Mouse (Mus musculus) right cerebral cortex, postnatal 14 days (tissue): ENCODE results near the gene Tubgcp6.

Experiments
- DNase-seq: peaks from one replicate; pipeline ENCODE4 v3.0.0; 2022

Gene Tubgcp6

DNA sequence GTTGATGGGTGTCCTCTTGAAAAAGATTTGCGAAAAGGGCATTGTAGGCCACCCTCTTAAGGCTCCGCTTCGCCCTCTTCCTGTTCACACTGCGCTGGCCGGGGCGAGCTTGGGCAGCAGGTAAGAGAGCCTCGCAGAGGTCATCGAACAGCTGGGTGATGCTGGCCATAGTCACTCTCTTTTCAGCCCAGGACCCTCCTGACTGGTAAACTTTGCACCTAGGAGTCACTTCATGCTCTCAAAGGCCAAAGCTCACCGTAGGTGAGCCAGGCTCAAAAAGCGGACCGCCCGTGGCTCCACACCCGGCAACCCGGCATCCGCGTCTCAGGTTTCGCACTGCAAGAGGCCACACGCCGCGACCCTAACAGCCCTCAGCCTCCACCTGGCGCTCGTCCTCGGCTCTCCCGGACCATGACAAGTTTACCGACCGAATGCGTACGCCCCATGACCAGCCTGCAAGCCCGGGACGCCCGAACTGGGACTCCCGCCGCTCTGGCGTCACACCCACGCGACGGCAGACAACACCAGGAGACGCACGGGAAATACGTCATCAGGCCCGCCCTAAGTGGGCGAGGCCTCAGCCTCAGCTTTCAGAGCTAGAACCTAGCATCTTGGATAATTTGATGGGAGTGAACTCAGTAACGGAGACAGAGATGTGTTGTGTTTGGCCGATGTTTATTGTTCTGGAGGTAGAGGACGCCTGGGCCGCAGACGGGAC, at the start of gene Tubgcp6:
Gene Tubgcp6 (minus strand): TSS at position 464 of the 718 bp plus-strand sequence.
- DNase-seq: peak; percentile 94

GRCm38 (mm10) chr15:89172276-89172935, 49.5 kb upstream of the Tubgcp6 start:
- no peak for DNase-seq

DNA sequence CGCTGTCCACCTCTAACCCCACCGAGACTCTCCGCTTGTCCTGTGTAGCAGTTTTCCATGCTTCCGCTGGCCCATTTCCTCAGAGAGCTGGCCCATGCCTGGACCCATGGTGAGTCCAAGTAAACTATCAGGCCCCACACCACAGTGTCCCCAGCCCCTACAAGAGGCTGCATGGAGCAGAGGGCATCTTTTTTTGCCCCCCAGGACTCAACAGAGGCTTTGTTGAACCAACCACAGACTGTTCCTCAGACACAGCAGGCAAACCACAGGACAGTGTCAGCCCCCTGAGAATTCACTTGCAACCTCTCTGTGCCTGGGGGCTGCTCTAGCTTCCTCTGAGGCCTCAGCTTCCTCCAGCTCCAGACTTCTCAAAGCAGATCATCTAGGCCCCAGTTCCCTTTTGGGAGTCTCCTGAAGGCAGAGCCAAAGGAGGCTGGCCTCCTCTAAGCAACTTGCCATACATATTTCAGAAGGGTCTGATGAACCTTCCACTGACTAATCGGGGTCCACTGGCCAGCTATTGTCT, 48.7 kb upstream of the Tubgcp6 start:
- no peak for DNase-seq

GRCm38 (mm10) chr15:89170102-89170501, 47.2 kb upstream of the Tubgcp6 start:
- no peak for DNase-seq

DNA sequence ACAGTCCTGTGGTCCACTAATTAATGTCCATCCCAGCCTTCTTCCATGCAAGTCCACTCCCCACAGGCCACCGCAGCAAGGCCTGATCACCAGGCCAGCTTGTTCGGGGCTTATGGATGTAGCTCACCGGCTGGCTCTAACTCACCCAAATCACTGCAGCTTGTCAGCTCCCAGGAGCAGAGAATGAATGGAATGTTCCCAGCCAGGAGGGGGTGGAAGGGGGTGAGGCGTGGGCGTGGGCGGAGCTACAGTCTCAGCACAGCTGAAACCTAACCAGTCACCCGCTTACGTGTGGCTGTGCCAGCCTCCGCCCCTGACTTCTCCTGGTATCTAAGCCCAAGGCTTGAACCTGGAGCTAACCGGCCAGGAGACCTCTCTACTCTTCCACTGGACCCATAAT, 46.5 kb upstream of the Tubgcp6 start:
- peak; percentile 80 for DNase-seq

DNA sequence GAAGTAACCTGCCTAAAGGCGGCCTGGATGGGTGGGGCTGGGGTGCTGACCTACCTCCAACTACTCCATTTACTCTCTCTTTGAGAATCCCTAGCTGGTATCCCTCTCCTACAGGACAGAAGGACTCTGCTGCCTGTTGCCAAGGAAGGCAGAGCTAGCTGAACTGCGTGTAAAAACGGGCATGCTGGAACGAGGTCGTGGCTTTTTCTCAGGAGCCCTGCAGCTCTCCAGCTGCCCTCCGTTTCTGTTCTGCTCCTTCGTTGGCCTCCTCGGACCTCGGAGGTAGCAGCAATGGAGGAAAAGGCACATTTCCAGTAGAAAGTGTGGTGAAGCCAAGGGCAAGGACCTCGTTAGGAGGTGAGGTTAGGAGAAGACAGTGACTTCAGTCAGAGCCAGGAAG, 46.0 kb upstream of the Tubgcp6 start:
- DNase-seq: no peak

GRCm38 (mm10) chr15:89165478-89165877, 42.6 kb upstream of the Tubgcp6 start:
- DNase-seq: no peak

- no peak for DNase-seq
These were observed 38.5 kb upstream of the Tubgcp6 start for GRCm38 (mm10) chr15:89161397-89161796.

- no peak for DNase-seq
These were observed 35.6 kb upstream of the Tubgcp6 start for GRCm38 (mm10) chr15:89158516-89158915.

DNA sequence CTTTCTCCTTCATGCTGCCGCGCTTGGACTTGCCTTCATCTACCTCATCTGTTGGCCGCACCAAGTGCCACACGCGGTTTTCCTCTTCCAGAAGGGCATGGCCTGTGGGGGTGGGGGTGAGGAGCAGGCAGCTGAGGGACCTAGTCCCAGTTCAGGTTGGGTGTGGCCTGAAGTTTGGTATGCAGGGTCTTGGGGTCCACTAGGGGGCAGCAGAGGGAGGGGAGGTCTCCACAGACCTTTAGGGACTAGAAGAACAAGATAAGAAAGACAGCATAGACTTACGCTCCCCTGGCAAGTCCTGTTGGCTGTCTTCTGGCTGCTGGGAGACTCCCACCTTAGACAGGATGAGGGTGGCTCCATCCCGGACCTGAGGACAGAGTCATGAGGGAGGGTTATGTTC, 35.0 kb upstream of the Tubgcp6 start:
- DNase-seq: peak; percentile 78

DNA sequence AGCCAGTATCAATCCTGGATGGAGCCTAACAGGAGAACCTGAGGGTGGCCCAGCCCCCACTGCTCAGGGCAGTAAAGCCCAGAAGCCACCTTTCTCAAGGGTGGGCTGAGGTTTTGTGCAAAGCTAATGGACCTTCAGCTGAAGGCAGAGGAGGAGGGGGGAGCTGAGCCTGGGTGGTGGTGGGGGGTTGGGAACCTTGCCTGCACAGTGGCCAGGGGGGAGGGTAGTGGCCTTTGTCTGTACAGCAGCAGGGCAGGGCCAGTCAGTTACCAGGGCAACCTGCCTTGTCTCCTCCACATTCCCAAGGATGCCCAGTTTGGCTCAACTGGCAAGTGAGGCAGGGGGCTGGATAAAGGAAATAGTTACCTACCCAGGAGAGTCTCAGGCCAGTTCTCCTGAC, 29.4 kb upstream of the Tubgcp6 start:
- DNase-seq: no peak

GRCm38 (mm10) chr15:89150041-89150390, 27.1 kb upstream of the Tubgcp6 start:
- no peak for DNase-seq

DNA sequence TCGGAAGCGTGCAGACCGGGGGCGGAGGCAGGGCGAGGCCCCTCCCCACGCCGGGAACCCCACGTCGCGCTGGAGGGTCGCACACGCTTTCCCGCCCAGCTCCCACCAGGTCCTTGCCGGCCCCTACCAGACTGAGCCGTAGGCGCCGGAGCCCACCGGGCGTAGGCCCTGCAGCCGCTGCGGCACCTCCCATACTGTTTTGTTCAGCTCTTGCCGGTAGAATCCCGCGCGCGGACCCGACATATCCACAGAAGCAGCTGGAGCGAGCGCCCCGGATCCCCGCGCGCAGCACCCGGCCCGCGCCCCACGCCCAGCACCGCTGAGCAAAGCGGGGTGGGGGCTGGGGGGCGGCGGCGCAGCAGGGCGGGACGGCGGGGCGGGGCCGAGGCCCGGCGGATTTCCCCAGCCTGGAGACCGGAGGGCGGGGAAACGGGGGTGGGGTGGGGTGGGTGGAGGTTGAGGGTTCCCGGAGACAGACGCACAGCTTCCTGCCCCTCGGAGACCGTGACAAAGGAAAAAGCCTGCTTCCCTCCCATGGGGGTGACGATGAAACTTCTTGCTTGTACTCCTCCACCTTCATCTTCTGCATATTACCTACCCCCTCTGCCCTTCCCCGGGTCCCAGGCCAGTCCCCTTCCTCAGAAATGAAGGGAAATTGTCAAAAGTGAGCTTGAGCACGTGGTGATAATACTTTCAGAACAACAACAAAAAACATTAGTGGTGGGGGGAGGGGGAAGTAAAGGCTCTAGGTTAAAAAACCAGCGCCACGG, 26.5 kb upstream of the Tubgcp6 start, which contains the start of gene Mapk11:
Gene Mapk11 (minus strand): TSS at position 358 of the 770 bp plus-strand sequence.
- DNase-seq: peak; percentile 65

GRCm38 (mm10) chr15:89148496-89149270, 25.8 kb upstream of the Tubgcp6 start:
- DNase-seq: no peak

DNA sequence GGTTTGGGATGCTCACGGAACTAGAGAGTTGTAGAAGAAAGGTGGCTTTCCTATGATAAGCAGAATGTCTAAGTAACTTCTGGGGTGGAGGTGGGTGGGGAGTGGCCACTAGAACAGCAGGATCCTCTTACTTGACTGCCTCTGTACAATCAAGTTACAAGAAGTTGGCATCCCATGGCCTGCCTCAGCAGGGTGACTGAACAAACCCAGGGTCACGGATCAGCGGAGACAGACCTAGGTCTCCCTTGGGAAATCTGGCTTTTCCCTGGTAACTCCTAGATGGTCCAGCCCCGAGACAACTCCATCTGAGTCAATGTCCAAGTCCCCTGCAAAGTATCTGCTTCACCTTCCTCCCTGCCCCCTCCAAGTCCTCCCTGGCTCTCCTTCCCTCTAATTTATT, 25.0 kb upstream of the Tubgcp6 start:
- DNase-seq: no peak

GRCm38 (mm10) chr15:89147456-89147855, 24.5 kb upstream of the Tubgcp6 start:
- DNase-seq: no peak

- peak; percentile 55 for DNase-seq
These were observed 24.1 kb upstream of the Tubgcp6 start for GRCm38 (mm10) chr15:89147024-89147423.

GRCm38 (mm10) chr15:89146537-89146936, 23.6 kb upstream of the Tubgcp6 start:
- DNase-seq: peak; percentile 73

GRCm38 (mm10) chr15:89145813-89146350, 23.0 kb upstream of the Tubgcp6 start:
- no peak for DNase-seq

DNA sequence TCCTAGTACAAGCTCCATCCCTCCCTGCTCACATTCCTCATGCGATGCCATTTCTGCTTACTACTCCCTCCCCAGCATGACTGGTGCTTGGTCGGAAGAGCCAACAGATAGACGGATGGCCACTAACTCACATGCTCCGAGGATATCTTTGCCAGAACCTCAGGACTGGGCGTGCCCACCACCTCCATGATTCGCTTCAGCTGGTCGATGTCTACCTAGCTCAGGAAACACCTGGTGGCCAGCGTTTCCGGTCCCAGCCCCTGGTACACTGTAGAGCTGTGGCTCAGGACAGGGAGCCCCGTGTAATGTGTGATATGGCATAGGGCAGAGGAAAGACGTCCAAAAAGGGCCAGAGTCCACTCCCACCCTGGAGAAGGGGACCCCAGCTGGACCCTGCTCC, 22.1 kb upstream of the Tubgcp6 start:
- DNase-seq: no peak

DNA sequence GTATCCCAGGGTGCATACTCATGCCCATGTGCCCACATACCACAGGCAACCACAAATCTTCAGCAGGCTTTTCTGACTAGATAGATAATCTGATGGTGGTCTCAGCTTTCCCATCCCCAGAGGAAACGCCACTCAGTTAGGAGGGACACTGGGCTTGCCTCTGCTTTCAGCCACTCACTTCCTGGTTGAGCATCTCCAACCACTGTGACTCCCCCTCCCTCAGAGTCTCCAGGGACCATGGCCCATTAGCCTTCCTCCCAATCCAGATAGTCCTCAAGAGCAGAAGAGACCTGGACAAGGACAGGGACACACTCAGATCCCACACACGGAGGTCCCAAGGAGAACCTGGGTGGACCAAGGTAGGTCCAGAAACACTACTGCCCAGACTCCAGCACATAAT, 20.2 kb upstream of the Tubgcp6 start:
- DNase-seq: no peak

DNA sequence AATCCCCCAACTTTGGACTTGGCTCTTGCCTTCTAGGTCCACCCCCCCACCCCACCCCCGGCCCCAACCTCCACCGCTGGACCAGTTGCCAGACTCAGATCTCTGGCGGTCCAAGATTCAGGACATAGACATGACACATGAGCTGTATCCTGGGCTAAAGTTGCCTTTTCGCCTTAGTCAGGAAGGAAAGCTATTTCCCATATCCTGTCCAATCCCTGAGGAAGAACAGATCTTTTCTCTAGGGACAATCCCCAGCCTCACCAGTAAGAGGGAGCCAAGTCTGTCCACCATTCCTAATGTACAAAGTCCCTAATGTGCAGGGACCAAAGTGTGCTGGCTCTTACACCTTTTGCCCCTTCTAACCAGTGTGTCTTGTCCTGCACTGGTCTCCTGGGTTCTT, 19.0 kb upstream of the Tubgcp6 start:
- no peak for DNase-seq
